Mouse (Mus musculus) spleen, adult 2 months (tissue): ENCODE results near the gene Cox10. TPM values are rescaled to one million over a fixed set of nuclear protein-coding genes. Genes with fewer than 3 reads are reported as not detected.

Experiments
- DNase-seq, 2 experiments: peaks; one replicate each; pipeline versions ENCODE4 v3.0.0 to v3.0.0-alpha.2; 2012 to 2021; ENCODE audit warnings: low spot score in 2 of 2, low read depth in 1 of 2
- H3K27ac ChIP-seq: fragments of 200-500 bp; 2 replicates; pipeline ENCODE4 v1.5.1; 2012; ENCODE audit warnings: low read length, inconsistent platforms; ENCODE audit not compliant: insufficient read depth
- H3K27me3 ChIP-seq: fragments of 200-500 bp; 2 replicates; pipeline ENCODE4 v1.6.1; 2012; ENCODE audit warnings: mild to moderate bottlenecking, moderate library complexity, low read length, inconsistent platforms; ENCODE audit not compliant: control insufficient read depth, insufficient read depth
- H3K36me3 ChIP-seq: fragments of 200-500 bp; 2 replicates; pipeline ENCODE4 v1.6.1; 2012; ENCODE audit warnings: mild to moderate bottlenecking, low read length, inconsistent platforms; ENCODE audit not compliant: control insufficient read depth, insufficient read depth
- H3K4me1 ChIP-seq: fragments of 200-500 bp; 2 replicates; pipeline ENCODE4 v1.6.1; 2011; ENCODE audit warnings: inconsistent platforms; ENCODE audit not compliant: control insufficient read depth, insufficient read depth, insufficient read length
- H3K4me3 ChIP-seq: fragments of 200-500 bp; 2 replicates; pipeline ENCODE4 v1.5.1; 2011; ENCODE audit warnings: mild to moderate bottlenecking, inconsistent platforms; ENCODE audit not compliant: insufficient read depth, insufficient read length; ENCODE audit errors: extremely low read depth
- CTCF ChIP-seq: fragments of 200-500 bp; IDR thresholded peaks from 2 replicates; pipeline ENCODE4 v1.5.1; 2011; ENCODE audit warnings: mild to moderate bottlenecking, inconsistent platforms; ENCODE audit not compliant: insufficient read depth, insufficient read length, insufficient replicate concordance; ENCODE audit errors: extremely low read depth
- POLR2A ChIP-seq: fragments of 200-500 bp; IDR thresholded peaks from 2 replicates; pipeline ENCODE4 v1.6.1; 2011; ENCODE audit warnings: low read depth, low read length, inconsistent platforms
- WGBS: fragments of 180-500 bp; shearing (Covaris S2); methylation state at CpG from one replicate; pipeline ENCODE4 v1.1.7; 2018; 5-methylcytosine and 5-hydroxymethylcytosine counted together
- polyA plus RNA-seq: library from polyadenylated mRNA; depleted of rRNA; stranded (reverse); fragments of >200 nt; gene quantifications from 2 replicates; pipeline ENCODE4 v1.2.3, GENCODE M21; 2012

Gene Cox10
- polyA plus RNA-seq, 1 experiment = 7.8 TPM

GRCm38 (mm10) chr11:64023380-64023981 lies 55.8 kb downstream of the Cox10 start:
- H3K36me3 ChIP-seq = no peaks in the 10 kb centered on the region
- H3K27ac ChIP-seq = no peak overlapping the region
- no peaks in the 10 kb centered on the region; the same call in 1 of the 2 replicates for H3K4me1 ChIP-seq
- WGBS = 86% methylated on average over 15 of the region's 15 CpGs
- no peaks in the 10 kb centered on the region for H3K27me3 ChIP-seq
- DNase-seq = no peak
- TF ChIP-seq CTCF = no peak
- TF ChIP-seq POLR2A = no peak
- H3K4me3 ChIP-seq = no peak overlapping the region

DNA sequence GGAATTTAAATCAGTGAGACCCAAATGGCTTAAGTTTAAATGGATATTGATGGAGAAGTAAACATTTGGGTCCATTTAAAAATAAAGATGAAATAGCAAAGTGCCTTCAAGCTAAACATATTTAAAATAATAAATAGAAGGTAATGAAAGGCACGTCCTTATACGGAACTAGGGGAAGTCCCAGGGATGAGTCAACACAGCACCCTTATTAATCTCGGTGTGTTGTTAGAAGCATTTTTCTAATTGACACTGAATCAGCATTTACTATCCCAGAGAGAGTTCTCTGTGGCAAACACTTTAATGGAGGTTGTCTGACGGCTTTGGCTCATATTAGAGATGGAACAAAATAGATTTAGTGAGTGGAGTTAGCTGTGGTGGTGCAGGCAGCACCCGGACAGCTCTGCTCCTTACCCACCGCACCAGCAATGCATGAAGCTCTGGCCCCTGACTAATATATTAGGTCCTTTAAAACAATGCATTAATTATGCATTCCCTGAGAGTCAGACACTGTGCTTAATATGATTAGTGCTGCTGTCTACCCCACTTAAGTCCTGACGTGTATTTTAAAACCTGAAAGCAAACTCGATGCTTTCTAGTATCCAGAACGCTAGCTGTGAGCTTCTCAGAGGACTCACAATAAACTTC lies 56.7 kb downstream of the Cox10 start:
- Histone ChIP-seq H3K27ac (no peak overlapping the region), H3K36me3 (no peaks in the 10 kb centered on the region), H3K4me3 (no peak overlapping the region), H3K4me1 (no peaks in the 10 kb centered on the region; the same call in 1 of the 2 replicates), H3K27me3 (no peaks in the 10 kb centered on the region)
- DNase-seq = no peak
- TF ChIP-seq CTCF = no peak
- no peak for TF ChIP-seq POLR2A
- 83% methylated on average over 9 of the region's 9 CpGs for WGBS

GRCm38 (mm10) chr11:64019235-64019634 lies 60.0 kb downstream of the Cox10 start:
- Histone ChIP-seq H3K36me3 (no peaks in the 10 kb centered on the region), H3K4me1 (no peaks in the 10 kb centered on the region), H3K4me3 (no peak overlapping the region), H3K27ac (no peak overlapping the region), H3K27me3 (no peaks in the 10 kb centered on the region)
- no peak for DNase-seq
- TF ChIP-seq CTCF (no peak), POLR2A (no peak)
- WGBS = 64% methylated on average over 8 of the region's 8 CpGs

DNA sequence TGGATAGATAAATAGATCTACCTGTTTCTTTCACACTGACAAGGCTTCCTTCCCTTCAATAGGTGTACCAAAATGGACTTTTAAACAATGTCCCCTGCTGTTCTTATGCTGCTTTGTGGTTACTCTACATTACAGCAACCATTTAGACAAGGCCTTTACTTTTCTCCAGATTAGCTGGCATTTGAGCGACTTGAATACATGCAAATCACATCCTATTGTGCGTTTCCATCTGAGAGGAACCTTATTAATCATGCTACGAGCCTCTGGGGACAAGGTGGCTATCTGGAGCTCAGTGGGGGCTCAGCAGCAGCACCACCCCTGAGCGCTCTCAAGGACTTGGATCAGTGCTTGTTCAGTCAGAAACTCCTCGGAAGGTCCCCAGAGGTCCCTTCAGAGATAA lies 61.1 kb downstream of the Cox10 start:
- DNase-seq = no peak

DNA sequence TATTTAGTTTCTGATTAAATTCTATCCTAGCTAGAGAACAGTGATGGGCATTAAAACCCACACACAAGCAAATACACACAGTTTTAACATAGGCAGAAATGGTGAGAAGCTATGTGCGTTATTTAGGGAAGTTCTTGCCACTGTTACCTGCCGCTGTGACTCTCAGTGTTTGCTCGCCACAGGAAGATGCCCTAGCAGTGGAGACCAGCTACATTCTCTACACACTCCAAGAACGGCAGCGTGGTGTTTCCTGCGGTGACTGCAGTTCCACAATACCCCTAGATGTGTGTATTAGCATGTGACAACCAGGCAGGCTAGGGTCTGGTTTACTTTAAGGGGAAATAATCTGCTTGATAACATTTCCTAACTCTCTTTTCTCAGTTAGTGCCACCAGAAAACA lies 64.0 kb downstream of the Cox10 start:
- Histone ChIP-seq H3K27me3 (no peaks in the 10 kb centered on the region), H3K4me3 (no peak overlapping the region), H3K27ac (no peak overlapping the region), H3K36me3 (no peaks in the 10 kb centered on the region), H3K4me1 (no peaks in the 10 kb centered on the region)
- WGBS = 34% methylated on average over 6 of the region's 6 CpGs
- TF ChIP-seq CTCF (no peak), POLR2A (no peak)
- DNase-seq = no peak

More for the DNA sequence above, 61.1 kb downstream of the Cox10 start:
- Histone ChIP-seq H3K4me3 (no peak overlapping the region), H3K27me3 (no peaks in the 10 kb centered on the region), H3K27ac (no peak overlapping the region), H3K36me3 (no peaks in the 10 kb centered on the region), H3K4me1 (no peaks in the 10 kb centered on the region)
- no peak for TF ChIP-seq CTCF
- no peak for TF ChIP-seq POLR2A
- 90% methylated on average over 5 of the region's 5 CpGs for WGBS

DNA sequence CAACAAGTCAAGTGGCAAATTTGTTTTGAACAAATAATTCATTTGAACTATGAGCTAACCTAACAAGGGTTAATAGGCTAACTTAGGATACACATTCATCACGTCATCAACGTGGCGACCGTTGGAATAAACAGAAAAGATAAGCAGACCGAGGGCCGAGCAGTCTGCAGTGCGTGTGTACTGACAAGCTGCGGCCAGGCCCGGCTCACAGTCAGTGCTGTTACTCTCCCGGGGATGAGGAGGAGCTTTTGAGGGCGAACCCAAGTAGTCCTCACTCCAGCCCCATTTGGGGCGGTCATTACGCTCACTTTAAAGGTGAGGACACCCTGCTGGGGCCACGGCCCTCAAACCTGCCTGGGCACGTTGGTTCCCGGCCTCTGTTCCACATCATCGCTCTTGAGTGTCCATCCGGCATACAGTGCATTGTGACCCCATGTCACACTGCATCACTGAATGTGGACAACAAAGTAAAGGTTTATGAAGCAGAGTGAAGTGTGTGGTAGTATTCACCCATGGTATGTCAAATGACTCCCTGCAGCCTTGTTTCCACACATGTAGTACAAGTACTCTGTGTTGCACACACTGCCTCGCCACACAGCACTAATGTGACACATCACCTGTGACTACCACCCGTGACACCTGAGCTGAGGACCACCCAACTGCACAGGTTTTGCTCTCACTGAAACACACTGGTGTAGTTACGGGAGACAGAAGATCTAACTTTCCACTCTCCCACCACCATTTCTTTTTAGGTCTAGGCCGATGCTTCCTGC lies 68.4 kb downstream of the Cox10 start:
- Histone ChIP-seq H3K4me1 (no peaks in the 10 kb centered on the region), H3K27ac (no peak overlapping the region), H3K27me3 (no peaks in the 10 kb centered on the region), H3K4me3 (no peak overlapping the region), H3K36me3 (no peaks in the 10 kb centered on the region)
- no peak for DNase-seq
- TF ChIP-seq POLR2A (no peak), CTCF (no peak)
- 79% methylated on average over 22 of the region's 22 CpGs for WGBS

DNA sequence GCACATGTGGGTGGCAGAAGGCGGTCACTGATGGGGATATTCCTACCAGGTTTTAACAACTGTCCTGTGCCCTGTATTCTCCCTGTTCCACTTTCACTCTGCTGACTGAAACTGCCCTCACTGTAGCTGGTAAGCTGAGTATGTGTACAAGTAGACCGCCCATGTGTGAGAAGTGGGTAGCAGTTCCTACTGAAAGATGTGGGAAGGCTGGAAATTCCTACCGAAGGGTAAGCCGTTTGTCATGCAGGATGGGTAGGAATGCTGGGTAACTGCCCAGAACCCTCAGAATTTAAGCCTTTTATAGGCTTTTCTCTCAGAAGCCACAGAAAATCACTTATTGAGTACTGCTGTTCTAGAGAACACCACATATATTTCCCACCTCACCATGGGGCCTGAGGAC lies 75.1 kb downstream of the Cox10 start:
- H3K27ac ChIP-seq = no peak overlapping the region
- H3K4me1 ChIP-seq = no peaks in the 10 kb centered on the region
- TF ChIP-seq POLR2A (no peak), CTCF (no peak)
- WGBS = 100% methylated on average over 4 of the region's 4 CpGs
- no peak overlapping the region for H3K4me3 ChIP-seq
- no peaks in the 10 kb centered on the region for H3K27me3 ChIP-seq
- no peak for DNase-seq
- no peaks in the 10 kb centered on the region for H3K36me3 ChIP-seq
